Mouse (Mus musculus): ENCODE results near the gene Slc17a3. TPM values are rescaled to one million over a fixed set of nuclear protein-coding genes. Genes with fewer than 3 reads are reported as not detected.
A peak's percentile ranks its signal among the peaks of the same experiment; 100 is the strongest.

Slc17a3 gene
- polyA plus RNA-seq, 1 experiment from 2014 or later: not detected

DNA sequence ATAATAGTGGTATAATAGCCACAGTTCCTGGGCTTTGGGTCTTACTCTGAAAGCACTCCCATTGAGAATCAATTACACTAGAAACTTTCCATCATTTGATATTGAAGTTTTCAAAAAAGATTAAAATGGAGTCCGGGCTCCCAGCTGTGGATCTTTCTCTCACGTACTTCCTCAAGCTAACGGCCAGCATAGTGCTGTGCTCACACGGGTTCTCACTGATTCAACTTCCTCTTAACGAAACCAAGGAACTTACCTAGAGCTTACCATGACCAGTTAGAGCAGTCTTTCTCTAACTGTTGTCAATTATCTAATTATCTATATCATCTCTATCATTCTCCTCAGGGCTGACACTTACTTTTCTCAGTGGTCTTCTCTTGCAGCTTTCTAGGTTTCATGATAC lies 40.4 kb downstream of the Slc17a3 start:
- no peak for ATAC-seq (ENCODE audit: low FRiP score, low read depth)

DNA sequence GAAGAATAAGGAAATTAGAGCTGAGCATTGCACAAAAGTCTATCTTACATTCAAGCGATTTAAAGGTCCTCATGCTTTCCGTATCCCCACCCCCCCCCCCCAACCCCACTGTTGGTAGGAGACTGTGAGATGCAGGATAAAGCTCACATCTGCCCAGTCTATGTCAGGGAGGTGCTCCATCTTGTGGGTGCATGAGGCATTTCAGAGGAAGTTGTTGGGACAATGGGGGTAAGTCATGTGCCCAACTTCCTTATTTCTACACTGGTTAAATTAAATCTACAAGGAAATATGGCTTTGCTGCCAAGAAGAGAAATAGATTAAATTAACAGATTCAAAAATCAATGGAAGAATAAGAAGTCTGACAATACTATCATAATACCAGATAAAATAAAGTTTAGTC lies 46.3 kb downstream of the Slc17a3 start:
- 22% methylated on average over 2 of the region's 2 CpGs for WGBS
- no peak overlapping the region for H3K27ac ChIP-seq (replicated peaks)
- ATAC-seq (ENCODE audit: low FRiP score, low read depth): no peak
- H3K27me3 ChIP-seq: peaks cover 3% of the 10 kb centered on the region; the same call in 1 of the 2 replicates
- H3K4me3 ChIP-seq: no peak overlapping the region
- no peaks in the 10 kb centered on the region for H3K9me3 ChIP-seq
- H3K36me3 ChIP-seq: no peaks in the 10 kb centered on the region
- no peaks in the 10 kb centered on the region; the same call in 1 of the 2 replicates for H3K4me1 ChIP-seq
- no peak overlapping the region for H3K9ac ChIP-seq (replicated peaks)
- H3K4me2 ChIP-seq (replicated peaks): no peak overlapping the region

More for the DNA sequence above, 40.4 kb downstream of the Slc17a3 start:
- WGBS: 83% methylated on average over 5 of the region's 5 CpGs
- H3K36me3 ChIP-seq: no peaks in the 10 kb centered on the region
- no peak overlapping the region for H3K4me3 ChIP-seq
- no peak overlapping the region for H3K27ac ChIP-seq (replicated peaks)
- H3K9me3 ChIP-seq: no peaks in the 10 kb centered on the region
- H3K9ac ChIP-seq (replicated peaks): no peak overlapping the region
- no peak overlapping the region for H3K4me2 ChIP-seq (replicated peaks)
- H3K27me3 ChIP-seq: no peaks in the 10 kb centered on the region
- no peaks in the 10 kb centered on the region for H3K4me1 ChIP-seq

DNA sequence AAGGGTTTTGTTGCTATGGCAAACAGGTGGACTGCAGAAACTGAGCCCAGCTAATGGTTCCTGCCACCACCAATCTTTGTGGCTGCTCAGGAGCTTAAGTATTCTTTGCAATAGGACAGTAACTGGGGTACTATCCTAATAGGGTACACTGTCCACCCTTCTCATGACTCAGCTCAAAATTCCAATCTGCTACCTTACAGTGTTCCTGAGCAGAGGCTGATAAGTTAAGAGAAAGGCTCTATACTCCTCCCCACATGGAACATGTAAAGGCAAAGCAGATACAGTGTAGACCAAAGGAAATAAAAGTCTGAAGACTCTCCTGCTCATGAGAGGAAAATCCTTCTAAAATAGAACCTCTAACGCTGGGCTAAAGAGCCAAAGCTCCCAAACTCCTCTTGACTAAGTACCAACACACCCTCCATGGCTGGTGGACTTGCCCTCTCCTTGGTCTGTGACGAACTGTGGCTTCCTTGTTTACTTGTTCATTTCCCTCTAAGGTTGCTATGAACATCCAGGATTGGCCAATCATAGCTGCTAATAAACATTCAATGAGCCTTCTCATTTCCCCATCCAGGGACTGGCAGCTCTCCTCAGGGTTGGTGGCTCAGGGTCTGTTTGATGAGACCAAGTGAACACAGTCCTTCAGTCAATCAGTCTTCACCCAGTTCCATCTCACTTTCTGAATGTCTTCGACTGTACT lies 47.9 kb downstream of the Slc17a3 start:
- no peak overlapping the region for H3K4me2 ChIP-seq (replicated peaks)
- H3K36me3 ChIP-seq: no peaks in the 10 kb centered on the region
- WGBS: 84% methylated on average over 3 of the region's 3 CpGs
- H3K27ac ChIP-seq (replicated peaks): no peak overlapping the region
- no peak for ATAC-seq (ENCODE audit: low FRiP score, low read depth)
- no peaks in the 10 kb centered on the region; the same call in 1 of the 2 replicates for H3K4me1 ChIP-seq
- no peak overlapping the region for H3K4me3 ChIP-seq
- H3K9ac ChIP-seq (replicated peaks): no peak overlapping the region
- peaks cover 3% of the 10 kb centered on the region; the same call in 1 of the 2 replicates for H3K27me3 ChIP-seq
- H3K9me3 ChIP-seq: no peaks in the 10 kb centered on the region

DNA sequence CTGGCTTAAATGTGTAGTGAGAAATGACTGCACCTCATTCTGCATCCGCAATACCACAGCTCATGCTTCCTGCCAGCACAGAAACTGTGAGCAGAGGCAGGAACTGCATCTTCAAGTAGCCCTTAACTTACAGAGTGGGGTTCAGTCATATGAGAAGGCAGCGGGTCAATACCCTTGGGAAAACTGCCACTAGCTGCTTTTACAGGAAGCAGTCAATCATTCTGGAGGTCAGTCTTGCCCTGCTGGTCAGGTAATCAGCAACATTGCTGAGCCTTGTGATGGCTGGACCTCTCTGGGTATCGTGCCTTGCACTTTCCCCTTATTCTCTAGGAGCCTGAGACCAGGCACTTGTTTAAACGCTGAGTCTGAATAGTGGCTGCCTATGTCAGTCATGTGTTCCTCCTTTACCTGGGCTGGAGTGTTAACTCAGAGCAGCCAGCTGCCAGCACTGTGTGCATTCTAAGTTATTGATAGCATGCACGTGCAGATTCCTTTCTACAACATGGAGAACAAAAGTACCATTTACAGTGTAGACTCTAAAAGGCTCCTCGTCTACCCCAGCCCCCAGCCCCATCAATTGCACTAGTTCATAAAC lies 49.9 kb downstream of the Slc17a3 start:
- peaks cover 3% of the 10 kb centered on the region; the same call in 1 of the 2 replicates for H3K27me3 ChIP-seq
- ATAC-seq (ENCODE audit: low FRiP score, low read depth): no peak
- no peak overlapping the region for H3K27ac ChIP-seq (replicated peaks)
- H3K36me3 ChIP-seq: no peaks in the 10 kb centered on the region
- 82% methylated on average over 6 of the region's 6 CpGs for WGBS
- H3K4me1 ChIP-seq: peaks cover 10% of the 10 kb centered on the region
- no peak overlapping the region for H3K4me3 ChIP-seq
- no peak overlapping the region for H3K4me2 ChIP-seq (replicated peaks)
- no peaks in the 10 kb centered on the region for H3K9me3 ChIP-seq
- H3K9ac ChIP-seq (replicated peaks): no peak overlapping the region

DNA sequence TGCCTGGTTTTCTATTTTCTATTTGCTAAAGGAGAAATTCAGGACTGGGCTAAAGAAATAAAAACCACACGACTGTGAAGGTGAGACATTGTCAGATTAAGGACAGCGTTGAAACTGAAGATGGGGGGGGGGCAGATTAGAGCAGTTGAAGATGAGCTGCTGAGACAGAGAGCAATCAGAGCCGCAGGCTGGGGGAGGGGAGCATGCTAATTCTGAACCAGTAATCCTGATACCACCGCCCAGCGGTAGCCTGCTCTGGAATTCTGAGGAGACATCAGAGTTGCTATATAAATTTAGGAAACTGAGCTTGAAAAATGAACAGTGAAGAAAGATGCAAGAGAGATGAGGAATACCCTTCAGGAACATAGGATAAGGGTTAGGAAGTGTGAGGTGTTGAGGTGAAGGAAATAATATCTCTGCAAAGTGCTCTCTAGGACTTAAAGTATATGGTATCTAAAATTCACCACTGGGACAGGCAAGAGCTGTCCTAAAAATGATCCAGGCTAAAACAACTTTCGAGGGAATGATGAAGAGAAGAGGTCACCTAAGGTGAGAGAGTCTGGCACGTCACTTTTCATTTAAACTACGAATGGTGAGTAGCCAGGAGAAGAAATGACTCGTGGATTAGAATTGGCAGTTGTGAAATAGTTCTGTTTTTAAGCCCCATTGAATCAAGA lies 53.5 kb downstream of the Slc17a3 start:
- H3K4me1 ChIP-seq: peaks cover 10% of the 10 kb centered on the region
- H3K4me3 ChIP-seq: no peak overlapping the region
- H3K27me3 ChIP-seq: peaks cover 3% of the 10 kb centered on the region
- 8% methylated on average over 9 of the region's 9 CpGs for WGBS
- H3K9ac ChIP-seq (replicated peaks): no peak overlapping the region
- no peaks in the 10 kb centered on the region for H3K9me3 ChIP-seq
- H3K4me2 ChIP-seq (replicated peaks): peak overlapping the region; percentile 33
- H3K36me3 ChIP-seq: no peaks in the 10 kb centered on the region
- ATAC-seq (ENCODE audit: low FRiP score, low read depth): peak; percentile 52; the same call in 1 of the 2 replicates
- no peak overlapping the region for H3K27ac ChIP-seq (replicated peaks)

DNA sequence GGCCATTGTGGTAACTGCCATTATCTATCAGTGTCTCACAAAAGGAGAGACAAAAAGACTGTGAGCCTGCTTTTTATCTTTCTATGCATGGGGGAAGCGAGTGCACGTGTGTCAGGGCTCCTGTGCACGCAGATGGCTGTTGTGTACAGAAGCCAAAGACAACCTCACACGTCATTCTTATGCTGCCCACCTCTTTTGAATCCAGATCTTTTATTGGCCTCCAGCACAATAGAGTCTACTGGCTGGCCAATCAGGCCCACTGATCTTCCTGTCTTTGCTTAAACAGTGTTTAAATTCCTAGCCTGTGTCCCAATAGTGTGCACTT lies 54.0 kb downstream of the Slc17a3 start:
- Histone ChIP-seq H3K27me3 (peaks cover 3% of the 10 kb centered on the region), H3K9ac (replicated peaks) (no peak overlapping the region), H3K4me2 (replicated peaks) (peak overlapping the region; percentile 33), H3K36me3 (no peaks in the 10 kb centered on the region), H3K27ac (replicated peaks) (no peak overlapping the region), H3K9me3 (no peaks in the 10 kb centered on the region), H3K4me1 (peaks cover 10% of the 10 kb centered on the region), H3K4me3 (no peak overlapping the region)
- 20% methylated on average over 4 of the region's 4 CpGs for WGBS
- peak; percentile 93 for ATAC-seq (ENCODE audit: low FRiP score, low read depth)

DNA sequence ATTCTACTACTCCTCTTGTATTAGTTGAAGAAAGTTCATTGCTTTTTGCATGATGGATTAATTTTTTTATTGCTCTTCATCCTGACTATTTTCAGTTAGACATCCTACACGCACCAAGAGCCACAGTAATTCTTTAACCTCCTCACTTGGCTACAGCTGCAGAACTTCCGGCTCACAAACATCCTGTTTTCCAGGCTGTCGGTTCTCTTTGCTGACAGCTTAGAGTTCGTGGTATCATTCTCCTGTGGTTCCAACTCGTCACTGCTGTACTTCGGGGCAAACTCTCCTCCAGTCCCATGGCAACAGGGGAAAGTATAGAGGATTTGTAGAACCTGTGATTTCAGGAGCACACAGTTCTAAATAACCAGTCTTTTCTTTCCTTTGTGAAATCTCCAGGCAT lies 59.0 kb downstream of the Slc17a3 start:
- H3K4me3 ChIP-seq: no peak overlapping the region
- H3K4me1 ChIP-seq: peaks cover 2% of the 10 kb centered on the region; the same call in 1 of the 2 replicates
- WGBS: 56% methylated on average over 6 of the region's 6 CpGs
- H3K9me3 ChIP-seq: no peaks in the 10 kb centered on the region
- H3K4me2 ChIP-seq (replicated peaks): no peak overlapping the region
- no peak for ATAC-seq (ENCODE audit: low FRiP score, low read depth)
- H3K27ac ChIP-seq (replicated peaks): no peak overlapping the region
- no peak overlapping the region for H3K9ac ChIP-seq (replicated peaks)
- H3K36me3 ChIP-seq: no peaks in the 10 kb centered on the region
- H3K27me3 ChIP-seq: no peaks in the 10 kb centered on the region; the same call in 1 of the 2 replicates

DNA sequence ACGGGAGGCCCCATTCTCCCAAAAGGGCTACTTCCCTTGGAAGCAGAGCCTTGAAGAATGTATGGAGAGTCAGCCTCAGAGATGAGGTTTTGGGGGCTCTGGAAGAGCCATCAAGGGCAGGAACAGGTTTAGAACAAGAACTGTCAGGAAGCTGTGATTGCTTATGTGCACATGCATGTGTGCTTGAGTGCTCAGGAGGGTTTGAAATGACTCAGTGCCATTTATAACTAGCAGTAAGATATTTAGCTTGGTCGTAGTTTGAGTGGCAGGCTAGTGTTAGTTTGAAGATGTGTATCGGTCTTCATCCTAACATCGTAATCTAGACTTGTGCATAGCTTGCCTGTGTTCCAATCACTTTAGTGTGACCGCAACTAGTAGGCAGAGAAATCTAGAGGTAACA lies 67.7 kb downstream of the Slc17a3 start:
- H3K4me1 ChIP-seq: no peaks in the 10 kb centered on the region
- no peak overlapping the region for H3K4me3 ChIP-seq
- no peak overlapping the region for H3K27ac ChIP-seq (replicated peaks)
- no peaks in the 10 kb centered on the region for H3K9me3 ChIP-seq
- H3K27me3 ChIP-seq: no peaks in the 10 kb centered on the region
- no peak for ATAC-seq (ENCODE audit: low FRiP score, low read depth)
- 93% methylated on average over 5 of the region's 5 CpGs for WGBS
- H3K36me3 ChIP-seq: no peaks in the 10 kb centered on the region
- no peak overlapping the region for H3K4me2 ChIP-seq (replicated peaks)
- H3K9ac ChIP-seq (replicated peaks): no peak overlapping the region

DNA sequence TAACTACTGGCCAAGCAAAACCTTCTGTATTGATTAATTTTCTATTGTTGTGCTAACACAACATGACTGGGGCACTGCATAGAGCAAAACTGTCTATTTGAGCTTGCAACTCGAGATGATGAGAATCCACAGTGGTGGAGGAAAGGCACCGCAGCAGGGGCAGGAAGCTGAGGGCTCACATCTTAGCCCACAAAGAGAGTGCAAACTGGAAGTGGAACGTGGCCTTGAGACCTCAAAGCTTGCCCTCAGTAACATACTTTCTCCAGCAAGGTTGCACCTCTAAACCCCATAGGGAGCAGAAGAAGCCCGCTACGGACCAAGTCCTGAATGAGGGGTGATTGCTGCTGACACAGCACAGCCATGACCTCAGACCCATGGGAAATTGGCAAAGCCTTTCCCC lies 70.9 kb downstream of the Slc17a3 start:
- Histone ChIP-seq H3K9me3 (no peaks in the 10 kb centered on the region), H3K36me3 (no peaks in the 10 kb centered on the region), H3K27ac (replicated peaks) (no peak overlapping the region), H3K4me3 (no peak overlapping the region), H3K27me3 (no peaks in the 10 kb centered on the region), H3K4me1 (no peaks in the 10 kb centered on the region), H3K9ac (replicated peaks) (no peak overlapping the region), H3K4me2 (replicated peaks) (no peak overlapping the region)
- ATAC-seq (ENCODE audit: low FRiP score, low read depth): no peak
- WGBS: 90% methylated on average over 5 of the region's 5 CpGs

Other genes with a start within 250 kb of the Slc17a3 start
- gene Hist1h2be, start 218.3 kb upstream of the Slc17a3 start, polyA plus RNA-seq (2016; fragmentation: Nextera tagmentation; extraction: Ambion mirVana): 2.5 and 2.9 TPM in 2 replicates
- 24.2 and 27.0 TPM in 2 replicates for gene Hist1h1e, start 216.9 kb upstream of the Slc17a3 start, polyA plus RNA-seq (2016; fragmentation: Nextera tagmentation; extraction: Ambion mirVana)
- 1.1 TPM in 2 replicates for gene Hist1h2ac, start 155.5 kb upstream of the Slc17a3 start, polyA plus RNA-seq (2016; fragmentation: Nextera tagmentation; extraction: Ambion mirVana)
- gene Hist1h2bc, start 155.2 kb upstream of the Slc17a3 start, polyA plus RNA-seq (2016; fragmentation: Nextera tagmentation; extraction: Ambion mirVana): 28.7 and 29.9 TPM in 2 replicates
- not detected in 2 replicates for gene Hist1h1t, start 143.6 kb upstream of the Slc17a3 start, polyA plus RNA-seq (2016; fragmentation: Nextera tagmentation; extraction: Ambion mirVana)
- 5.8 and 6.8 TPM in 2 replicates for gene Hist1h4c, start 141.0 kb upstream of the Slc17a3 start, polyA plus RNA-seq (2016; fragmentation: Nextera tagmentation; extraction: Ambion mirVana)
- 3.1 and 3.3 TPM in 2 replicates for gene Hfe, start 128.6 kb upstream of the Slc17a3 start, polyA plus RNA-seq (2016; fragmentation: Nextera tagmentation; extraction: Ambion mirVana)
- 13.6 and 14.0 TPM in 2 replicates for gene Hist1h1c, start 100.6 kb upstream of the Slc17a3 start, polyA plus RNA-seq (2016; fragmentation: Nextera tagmentation; extraction: Ambion mirVana)
- 7.9 and 9.3 TPM in 2 replicates for gene Hist1h3c, start 93.8 kb upstream of the Slc17a3 start, polyA plus RNA-seq (2016; fragmentation: Nextera tagmentation; extraction: Ambion mirVana)
- 2.5 and 4.5 TPM in 2 replicates for gene Hist1h2bb, start 92.7 kb upstream of the Slc17a3 start, polyA plus RNA-seq (2016; fragmentation: Nextera tagmentation; extraction: Ambion mirVana)
- 53.0 and 53.2 TPM in 2 replicates for gene Hist1h2ab, start 88.3 kb upstream of the Slc17a3 start, polyA plus RNA-seq (2016; fragmentation: Nextera tagmentation; extraction: Ambion mirVana)
- 14.7 and 16.1 TPM in 2 replicates for gene Hist1h3b, start 87.2 kb upstream of the Slc17a3 start, polyA plus RNA-seq (2016; fragmentation: Nextera tagmentation; extraction: Ambion mirVana)
- gene Hist1h4b, start 82.4 kb upstream of the Slc17a3 start, polyA plus RNA-seq (2016; fragmentation: Nextera tagmentation; extraction: Ambion mirVana): 5.0 and 8.0 TPM in 2 replicates
- 0.41 and 1.3 TPM in 2 replicates for gene Hist1h4a, start 78.2 kb upstream of the Slc17a3 start, polyA plus RNA-seq (2016; fragmentation: Nextera tagmentation; extraction: Ambion mirVana)
- 4.6 and 5.1 TPM in 2 replicates for gene Hist1h3a, start 77.0 kb upstream of the Slc17a3 start, polyA plus RNA-seq (2016; fragmentation: Nextera tagmentation; extraction: Ambion mirVana)
- gene Hist1h1a, start 75.8 kb upstream of the Slc17a3 start, polyA plus RNA-seq (2016; fragmentation: Nextera tagmentation; extraction: Ambion mirVana): 2.3 and 3.6 TPM in 2 replicates
- not detected in 2 replicates for gene Trim38, start 69.5 kb upstream of the Slc17a3 start, polyA plus RNA-seq (2016; fragmentation: Nextera tagmentation; extraction: Ambion mirVana)
- gene Slc17a2, start 32.4 kb upstream of the Slc17a3 start, polyA plus RNA-seq (2016; fragmentation: Nextera tagmentation; extraction: Ambion mirVana): not detected in 2 replicates
- gene Slc17a1, start 28.3 kb downstream of the Slc17a3 start, polyA plus RNA-seq (2016; fragmentation: Nextera tagmentation; extraction: Ambion mirVana): not detected in 2 replicates
- not detected in 2 replicates for gene Slc17a4, start 75.6 kb downstream of the Slc17a3 start, polyA plus RNA-seq (2016; fragmentation: Nextera tagmentation; extraction: Ambion mirVana)
- gene Hist1h2ba, start 94.7 kb downstream of the Slc17a3 start, polyA plus RNA-seq (2016; fragmentation: Nextera tagmentation; extraction: Ambion mirVana): not detected in 2 replicates
- gene Hist1h2aa, start 95.0 kb downstream of the Slc17a3 start, polyA plus RNA-seq (2016; fragmentation: Nextera tagmentation; extraction: Ambion mirVana): not detected in 2 replicates
- 0.37 and 0.38 TPM in 2 replicates for gene Scgn, start 151.8 kb downstream of the Slc17a3 start, polyA plus RNA-seq (2016; fragmentation: Nextera tagmentation; extraction: Ambion mirVana)

Data from midbrain, embryonic 12.5 days (tissue).